Mouse (Mus musculus): ENCODE measurements around the gene Bfsp1. TPM values are rescaled to one million over a fixed set of nuclear protein-coding genes. Genes with fewer than 3 reads are reported as not detected.

Gene Bfsp1
- polyA plus RNA-seq, 1 experiment from 2014 or later, result 1.1 TPM

GRCm38 (mm10) chr2:143882606-143883288 lies 19.8 kb upstream of the Bfsp1 start:
- ATAC-seq (ENCODE audit: low read depth), result no peak
- no peaks in the 10 kb centered on the region for H3K27me3 ChIP-seq
- H3K9ac ChIP-seq, result no peak overlapping the region
- 87% methylated on average over 10 of the region's 10 CpGs for WGBS
- H3K36me3 ChIP-seq, result no peaks in the 10 kb centered on the region
- H3K27ac ChIP-seq (replicated peaks), result no peak overlapping the region
- no peak overlapping the region for H3K4me3 ChIP-seq
- no peaks in the 10 kb centered on the region for H3K9me3 ChIP-seq
- H3K4me2 ChIP-seq, result no peak overlapping the region
- H3K4me1 ChIP-seq (replicated peaks), result no peaks in the 10 kb centered on the region

- 79% methylated on average over 4 of the region's 4 CpGs for WGBS
- Histone ChIP-seq H3K4me3 (no peak overlapping the region), H3K4me2 (no peak overlapping the region), H3K9ac (no peak overlapping the region), H3K9me3 (no peaks in the 10 kb centered on the region), H3K27me3 (no peaks in the 10 kb centered on the region), H3K4me1 (replicated peaks) (no peaks in the 10 kb centered on the region), H3K27ac (replicated peaks) (no peak overlapping the region), H3K36me3 (no peaks in the 10 kb centered on the region)
- ATAC-seq (ENCODE audit: low read depth), result no peak
Observed at GRCm38 (mm10) chr2:143882002-143882401, 19.0 kb upstream of the Bfsp1 start.

- Histone ChIP-seq H3K9me3 (no peaks in the 10 kb centered on the region), H3K4me1 (replicated peaks) (peaks cover 4% of the 10 kb centered on the region; the same call in 1 of the 2 replicates), H3K27ac (replicated peaks) (no peak overlapping the region), H3K9ac (no peak overlapping the region), H3K27me3 (no peaks in the 10 kb centered on the region), H3K4me2 (no peak overlapping the region), H3K36me3 (no peaks in the 10 kb centered on the region), H3K4me3 (no peak overlapping the region)
- 85% methylated on average over 6 of the region's 6 CpGs for WGBS
- no peak for ATAC-seq (ENCODE audit: low read depth)
Observed at GRCm38 (mm10) chr2:143879311-143879710, 16.3 kb upstream of the Bfsp1 start.

GRCm38 (mm10) chr2:143876929-143877632 lies 14.1 kb upstream of the Bfsp1 start:
- 63% methylated on average over 4 of the region's 4 CpGs for WGBS
- no peak for ATAC-seq (ENCODE audit: low read depth)
- Histone ChIP-seq H3K4me2 (no peak overlapping the region), H3K9me3 (no peaks in the 10 kb centered on the region), H3K4me1 (replicated peaks) (peaks cover 4% of the 10 kb centered on the region; the same call in 1 of the 2 replicates), H3K9ac (no peak overlapping the region), H3K27ac (replicated peaks) (no peak overlapping the region), H3K27me3 (no peaks in the 10 kb centered on the region), H3K4me3 (no peak overlapping the region), H3K36me3 (no peaks in the 10 kb centered on the region)

- Histone ChIP-seq H3K27me3 (no peaks in the 10 kb centered on the region), H3K4me1 (replicated peaks) (peaks cover 4% of the 10 kb centered on the region; the same call in 1 of the 2 replicates), H3K27ac (replicated peaks) (no peak overlapping the region), H3K4me2 (no peak overlapping the region), H3K9me3 (no peaks in the 10 kb centered on the region), H3K36me3 (no peaks in the 10 kb centered on the region), H3K9ac (no peak overlapping the region), H3K4me3 (no peak overlapping the region)
- no peak for ATAC-seq (ENCODE audit: low read depth)
- WGBS, result 42% methylated on average over 1 of the region's 1 CpGs
Observed at GRCm38 (mm10) chr2:143876026-143876425, 13.1 kb upstream of the Bfsp1 start.

- Histone ChIP-seq H3K4me3 (no peak overlapping the region), H3K4me2 (no peak overlapping the region), H3K27me3 (no peaks in the 10 kb centered on the region), H3K27ac (replicated peaks) (no peak overlapping the region), H3K4me1 (replicated peaks) (0 out of 2 replicates have a peak, but pooled peaks cover 2% of the 10 kb centered on the region), H3K9ac (no peak overlapping the region), H3K9me3 (no peaks in the 10 kb centered on the region), H3K36me3 (no peaks in the 10 kb centered on the region)
- ATAC-seq (ENCODE audit: low read depth), result no peak
- 72% methylated on average over 10 of the region's 10 CpGs for WGBS
Observed at GRCm38 (mm10) chr2:143870936-143871688, 8.1 kb upstream of the Bfsp1 start.

- Histone ChIP-seq H3K4me1 (replicated peaks) (0 out of 2 replicates have a peak, but pooled peaks cover 5% of the 10 kb centered on the region), H3K9me3 (no peaks in the 10 kb centered on the region)
- WGBS, result 14% methylated on average over 6 of the region's 6 CpGs
Observed at GRCm38 (mm10) chr2:143867326-143867725, 4.4 kb upstream of the Bfsp1 start.

GRCm38 (mm10) chr2:143864600-143864999 lies 1.6 kb upstream of the Bfsp1 start:
- Histone ChIP-seq H3K4me1 (replicated peaks) (0 out of 2 replicates have a peak, but pooled peaks cover 7% of the 10 kb centered on the region), H3K36me3 (no peaks in the 10 kb centered on the region), H3K9me3 (no peaks in the 10 kb centered on the region), H3K27me3 (no peaks in the 10 kb centered on the region), H3K27ac (replicated peaks) (no peak overlapping the region), H3K9ac (0 out of 2 replicates have a peak overlapping the region, but pooled peaks have one; percentile 17), H3K4me3 (no peak overlapping the region), H3K4me2 (no peak overlapping the region)
- WGBS, result 72% methylated on average over 8 of the region's 8 CpGs
- ATAC-seq (ENCODE audit: low read depth), result no peak

More at GRCm38 (mm10) chr2:143867326-143867725, 4.4 kb upstream of the Bfsp1 start:
- Histone ChIP-seq H3K9ac (no peak overlapping the region), H3K27me3 (no peaks in the 10 kb centered on the region), H3K27ac (replicated peaks) (no peak overlapping the region), H3K4me2 (no peak overlapping the region), H3K4me3 (no peak overlapping the region), H3K36me3 (no peaks in the 10 kb centered on the region)
- peak; percentile 55 for ATAC-seq (ENCODE audit: low read depth)

- Histone ChIP-seq H3K9me3 (no peaks in the 10 kb centered on the region), H3K36me3 (no peaks in the 10 kb centered on the region), H3K4me2 (no peak overlapping the region), H3K4me3 (no peak overlapping the region), H3K27ac (replicated peaks) (no peak overlapping the region), H3K9ac (no peak overlapping the region), H3K4me1 (replicated peaks) (0 out of 2 replicates have a peak, but pooled peaks cover 4% of the 10 kb centered on the region), H3K27me3 (no peaks in the 10 kb centered on the region)
- 85% methylated on average over 2 of the region's 2 CpGs for WGBS
- no peak for ATAC-seq (ENCODE audit: low read depth)
Observed at GRCm38 (mm10) chr2:143859166-143859565, 3.8 kb downstream of the Bfsp1 start.

GRCm38 (mm10) chr2:143853447-143853846 lies 9.5 kb downstream of the Bfsp1 start:
- no peak for ATAC-seq (ENCODE audit: low read depth)
- H3K27ac ChIP-seq (replicated peaks), result no peak overlapping the region
- no peak overlapping the region for H3K9ac ChIP-seq
- H3K4me2 ChIP-seq, result no peak overlapping the region
- H3K4me1 ChIP-seq (replicated peaks), result 0 out of 2 replicates have a peak, but pooled peaks cover 4% of the 10 kb centered on the region
- H3K27me3 ChIP-seq, result no peaks in the 10 kb centered on the region
- 77% methylated on average over 4 of the region's 4 CpGs for WGBS
- no peaks in the 10 kb centered on the region for H3K9me3 ChIP-seq
- H3K36me3 ChIP-seq, result no peaks in the 10 kb centered on the region
- H3K4me3 ChIP-seq, result no peak overlapping the region

- no peak for ATAC-seq (ENCODE audit: low read depth)
- H3K27me3 ChIP-seq, result no peaks in the 10 kb centered on the region
- H3K36me3 ChIP-seq, result no peaks in the 10 kb centered on the region
- no peak overlapping the region for H3K27ac ChIP-seq (replicated peaks)
- no peaks in the 10 kb centered on the region for H3K9me3 ChIP-seq
- H3K4me2 ChIP-seq, result no peak overlapping the region
- 66% methylated on average over 18 of the region's 18 CpGs for WGBS
- no peak overlapping the region for H3K4me3 ChIP-seq
- H3K9ac ChIP-seq, result no peak overlapping the region
- 0 out of 2 replicates have a peak, but pooled peaks cover 4% of the 10 kb centered on the region for H3K4me1 ChIP-seq (replicated peaks)
Observed at GRCm38 (mm10) chr2:143852295-143853275, 10.4 kb downstream of the Bfsp1 start.

All from neural tube, embryonic 13.5 days (tissue).